Mouse (Mus musculus): ENCODE data around the gene Olfr535. TPM values are rescaled to one million over a fixed set of nuclear protein-coding genes. Genes with fewer than 3 reads are reported as not detected.

Olfr535 gene
- not detected for total RNA-seq (2023)

DNA sequence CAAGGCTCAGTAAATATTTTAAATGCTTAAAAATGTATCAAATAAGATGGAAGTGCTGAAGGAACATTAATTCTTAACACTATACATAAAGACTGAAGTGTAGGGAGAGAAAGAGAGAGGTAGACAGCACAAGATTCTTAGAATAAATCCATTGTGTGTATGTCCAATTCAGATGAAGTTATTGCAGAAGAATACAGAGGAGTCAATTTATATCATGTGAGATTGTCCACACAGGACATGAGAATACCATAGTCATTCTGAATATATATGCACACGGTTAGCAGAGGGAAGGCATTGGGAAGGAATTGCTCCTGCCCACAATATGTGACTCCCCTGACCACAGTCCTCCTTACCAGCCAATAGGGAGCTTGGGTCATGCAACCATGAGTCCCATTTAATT is at the start of gene Olfr535:
Olfr535 (plus strand) TSS at position 301 of the 400 bp plus-strand sequence.

DNA sequence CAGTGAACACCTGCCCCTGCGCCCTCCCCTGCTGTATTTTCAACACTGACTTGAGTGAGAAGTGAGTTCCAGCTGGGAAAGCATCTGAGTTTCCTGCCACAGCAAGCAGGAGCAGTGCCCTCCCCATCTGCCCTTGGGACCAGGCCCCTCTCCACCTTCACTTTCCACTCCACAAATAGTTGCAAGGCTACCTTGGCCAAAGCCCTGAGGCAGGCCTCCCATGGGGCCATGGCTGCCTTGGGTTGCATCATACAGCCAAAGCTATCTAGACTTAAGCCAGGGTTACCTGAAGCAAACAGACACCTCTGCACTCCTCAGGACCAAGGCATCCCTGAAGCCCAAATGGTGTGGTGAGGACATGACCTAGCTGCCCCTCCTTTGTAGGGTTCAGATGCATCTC is 20.9 kb upstream of the Olfr535 start, which contains the start of gene Olfr533:
Olfr533 (plus strand) TSS at position 301 of the 400 bp plus-strand sequence.

DNA sequence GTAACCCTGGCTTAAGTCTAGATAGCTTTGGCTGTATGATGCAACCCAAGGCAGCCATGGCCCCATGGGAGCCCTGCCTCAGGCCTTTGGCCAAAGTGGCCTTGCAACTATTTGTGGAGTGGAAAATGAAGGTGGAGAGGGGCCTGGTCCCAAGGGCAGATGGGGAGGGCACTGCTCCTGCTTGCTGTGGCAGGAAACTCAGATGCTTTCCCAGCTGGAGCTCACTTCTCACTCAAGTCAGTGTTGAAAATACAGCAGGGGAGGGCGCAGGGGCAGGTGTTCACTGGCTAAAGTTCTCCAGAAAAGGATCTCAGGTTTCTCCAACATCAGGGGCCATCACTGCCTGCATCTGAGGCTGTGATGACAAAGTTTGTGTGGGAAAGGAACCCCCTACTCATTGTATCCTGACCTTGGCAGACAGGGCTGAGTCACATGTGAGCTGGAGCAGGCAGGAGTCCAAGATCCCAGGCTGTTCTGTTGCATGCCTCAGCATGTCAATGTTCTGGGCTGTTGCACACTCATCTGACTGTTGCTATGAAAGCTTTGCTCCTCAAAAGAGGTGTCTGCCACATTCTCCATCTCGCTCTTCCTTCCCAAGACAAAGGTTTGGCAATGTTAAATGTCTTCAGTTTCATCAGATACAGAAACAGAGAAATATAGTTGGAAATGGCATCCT is 23.5 kb downstream of the Olfr535 start, which contains the start of gene Olfr536:
Olfr536 (minus strand) TSS at position 51 of the 676 bp plus-strand sequence.

Other genes starting within 250 kb of the Olfr535 start
- gene 5830411N06Rik, start 236.9 kb upstream of the Olfr535 start, total RNA-seq (2023): 0.61 TPM
- gene Olfr525, start 163.4 kb upstream of the Olfr535 start, total RNA-seq (2023): not detected
- gene Olfr527, start 150.2 kb upstream of the Olfr535 start, total RNA-seq (2023): not detected
- not detected for gene Olfr60, start 122.5 kb upstream of the Olfr535 start, total RNA-seq (2023)
- not detected for gene Olfr530, start 107.9 kb upstream of the Olfr535 start, total RNA-seq (2023)
- not detected for gene Olfr531, start 81.3 kb upstream of the Olfr535 start, total RNA-seq (2023)
- gene Olfr532, start 62.6 kb upstream of the Olfr535 start, total RNA-seq (2023): not detected
- not detected for gene Olfr533, start 20.8 kb upstream of the Olfr535 start, total RNA-seq (2023)
- not detected for gene Olfr536, start 23.2 kb downstream of the Olfr535 start, total RNA-seq (2023)
- not detected for gene Olfr538, start 83.7 kb downstream of the Olfr535 start, total RNA-seq (2023)
- not detected for gene Olfr46, start 117.1 kb downstream of the Olfr535 start, total RNA-seq (2023)
- not detected for gene Olfr61, start 144.8 kb downstream of the Olfr535 start, total RNA-seq (2023)
- not detected for gene Olfr53, start 162.2 kb downstream of the Olfr535 start, total RNA-seq (2023)
- gene Olfr539, start 175.7 kb downstream of the Olfr535 start, total RNA-seq (2023): not detected
- not detected for gene Olfr45, start 197.7 kb downstream of the Olfr535 start, total RNA-seq (2023)
- not detected for gene Olfr541, start 213.1 kb downstream of the Olfr535 start, total RNA-seq (2023)